Mouse (Mus musculus): ENCODE measurements at regions not wholly inside any gene's neighbourhood (a gene's known extent, or its start where the extent isn't known, plus 50 kb on each side); places are given as distances from the start of the nearest gene placed in this dataset.

DNA sequence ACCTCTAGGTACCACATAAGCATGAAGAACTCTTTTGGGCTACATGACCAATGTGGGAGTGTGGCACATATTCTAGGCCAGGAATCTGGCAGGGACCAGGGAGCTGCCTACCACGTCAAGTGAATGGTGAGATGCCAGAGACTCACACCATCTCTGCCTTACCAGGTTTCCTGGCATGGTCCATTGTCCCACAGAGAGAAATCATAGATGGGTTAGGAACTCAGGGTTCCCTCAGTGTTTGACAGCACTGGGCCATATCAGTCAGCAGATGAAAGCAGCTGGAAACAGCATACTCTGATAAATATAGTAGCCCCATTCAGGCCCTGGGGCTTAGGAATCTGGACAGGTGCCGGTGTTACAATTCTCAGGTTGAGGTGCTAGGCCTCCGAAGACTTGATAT, 1911.4 kb upstream of the Lrrc6 start:
- no peak for TF ChIP-seq CTCF (IDR thresholded peaks at IDR 0.05; ENCODE audit: borderline replicate concordance, control insufficient read depth, extremely low read depth, insufficient read depth, low read length, poor library complexity)
- no peak for TF ChIP-seq POLR2A (IDR thresholded peaks at IDR 0.05; ENCODE audit: control insufficient read depth, extremely low read depth, insufficient read depth, low read length, poor library complexity)
